Mouse (Mus musculus) brain, embryonic 14.5 days (tissue): ENCODE data around the gene Adprm.

ENCODE experiments used
- CTCF ChIP-seq: fragments of 200-500 bp; IDR thresholded peaks from 2 replicates; pipeline ENCODE4 v1.5.1; 2012; ENCODE audit warnings: inconsistent platforms, mild to moderate bottlenecking, moderate library complexity, borderline replicate concordance; ENCODE audit not compliant: insufficient read depth, insufficient read length; ENCODE audit errors: extremely low read depth
- POLR2A ChIP-seq: fragments of 200-500 bp; IDR thresholded peaks from 2 replicates; pipeline ENCODE4 v1.6.1; 2012; ENCODE audit warnings: mild to moderate bottlenecking, inconsistent platforms, borderline replicate concordance; ENCODE audit not compliant: poor library complexity, insufficient read depth, insufficient read length, severe bottlenecking; ENCODE audit errors: extremely low read depth

DNA sequence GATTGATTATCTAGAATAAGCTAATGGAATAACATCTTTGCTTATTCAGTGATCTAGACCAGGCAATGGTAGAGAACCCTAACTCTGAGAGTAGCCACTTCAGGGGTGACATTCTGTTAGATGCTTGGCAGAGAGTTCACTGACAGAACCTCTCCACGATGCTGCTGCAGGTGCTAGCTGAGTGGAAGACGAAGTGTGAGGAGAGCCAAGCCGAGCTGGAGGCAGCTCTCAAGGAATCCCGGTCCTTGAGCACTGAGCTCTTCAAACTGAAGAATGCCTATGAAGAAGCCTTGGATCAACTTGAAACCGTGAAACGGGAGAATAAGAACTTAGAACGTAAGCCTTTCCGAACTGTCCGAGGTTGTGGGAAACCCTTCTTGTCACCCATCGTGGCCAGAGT is 45.3 kb upstream of the Adprm start:
- no peak for TF ChIP-seq CTCF
- no peak for TF ChIP-seq POLR2A
